Mouse (Mus musculus) cerebellum, postnatal 36 days (tissue): ENCODE measurements around the gene Pus7l.
"Not testable (repeated sequence)": the region's sequence is repeated elsewhere in the genome, so short reads cannot be mapped to it uniquely, and the experiment has no call there.

Experiments used
- DNase-seq, 2 experiments: peaks; one replicate each; pipeline ENCODE4 v3.0.0; 2021 to 2022; ENCODE audit warnings: mixed read lengths in 2 of 2

Pus7l gene

DNA sequence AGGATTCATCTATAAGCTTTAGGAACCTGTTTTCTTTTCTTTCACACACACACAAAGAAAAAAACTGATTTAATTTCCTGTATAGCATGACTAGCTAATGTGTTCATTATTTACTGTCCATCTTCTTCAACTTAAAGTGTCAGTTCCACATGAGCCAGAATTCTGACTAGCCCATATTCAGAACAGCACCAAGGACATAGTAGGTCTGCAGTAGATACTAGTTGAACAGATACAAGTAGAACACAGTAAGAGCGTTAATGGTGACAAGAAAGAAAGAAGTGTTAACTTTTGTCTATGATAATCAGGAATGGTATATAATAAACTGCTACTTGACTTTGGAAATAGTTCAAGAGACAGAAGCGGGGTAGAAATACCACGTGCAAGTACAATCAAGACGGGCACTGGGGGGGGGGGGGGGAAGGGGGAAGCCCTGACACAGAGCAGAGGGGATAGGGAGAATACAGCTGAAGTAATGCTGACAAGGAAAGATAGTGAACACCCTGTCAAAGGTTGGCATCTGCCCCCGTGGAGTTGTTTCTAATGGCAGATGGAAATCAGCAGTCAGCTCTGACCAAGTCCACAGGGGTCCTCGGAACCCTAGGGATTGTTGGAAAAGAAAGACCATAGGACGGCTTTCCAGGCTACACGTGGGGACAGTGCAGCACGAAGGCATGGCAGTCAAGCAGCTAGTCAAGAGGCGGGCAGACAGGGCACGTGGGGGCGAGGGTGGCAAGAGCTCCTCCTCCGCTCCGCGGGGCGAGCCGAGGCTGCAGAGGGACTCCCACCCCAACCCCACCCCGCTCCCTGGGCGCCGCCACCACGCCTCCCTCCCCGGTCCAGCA lies 559 bp downstream of the Pus7l start:
- no peak for DNase-seq

DNA sequence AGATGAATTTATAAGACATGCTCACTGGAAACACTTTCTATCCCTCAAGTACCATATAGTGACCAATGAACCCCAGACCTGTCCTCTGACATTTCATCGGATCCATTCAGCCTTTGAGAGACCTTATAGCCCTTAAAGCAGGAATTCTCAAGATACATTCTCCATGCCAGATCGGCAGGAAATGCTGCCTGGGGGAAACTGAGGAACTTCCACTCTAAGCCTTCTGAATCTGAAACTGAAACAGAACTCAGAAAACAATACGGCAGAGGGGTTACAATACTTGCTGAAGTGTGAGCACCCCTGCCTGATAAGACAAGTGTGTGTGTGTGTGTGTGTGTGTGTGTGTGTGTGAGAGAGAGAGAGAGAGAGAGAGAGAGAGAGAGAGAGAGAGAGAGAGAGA lies 4.1 kb downstream of the Pus7l start:
- no peak for DNase-seq

DNA sequence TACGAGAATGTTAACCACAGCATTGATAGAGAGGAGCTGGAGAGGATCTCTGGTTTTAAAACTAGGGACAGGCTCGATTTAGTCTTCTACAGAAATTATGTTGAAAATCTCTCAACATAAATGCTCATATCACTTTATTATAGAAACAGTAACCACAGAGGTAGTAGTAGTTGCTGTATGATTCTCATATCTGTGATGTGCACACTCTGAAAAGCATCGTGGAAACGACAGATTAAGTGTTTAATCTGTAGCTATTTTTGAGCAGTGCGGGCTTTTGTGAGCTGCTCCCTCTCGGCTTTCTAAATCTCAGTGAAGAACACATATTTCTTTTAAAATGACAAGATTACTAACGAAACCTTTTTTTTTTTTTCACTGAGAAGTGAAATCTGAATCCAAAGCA lies 7.8 kb downstream of the Pus7l start:
- DNase-seq: no peak

GRCm38 (mm10) chr15:94532956-94533355 lies 10.4 kb downstream of the Pus7l start:
- no peak for DNase-seq

DNA sequence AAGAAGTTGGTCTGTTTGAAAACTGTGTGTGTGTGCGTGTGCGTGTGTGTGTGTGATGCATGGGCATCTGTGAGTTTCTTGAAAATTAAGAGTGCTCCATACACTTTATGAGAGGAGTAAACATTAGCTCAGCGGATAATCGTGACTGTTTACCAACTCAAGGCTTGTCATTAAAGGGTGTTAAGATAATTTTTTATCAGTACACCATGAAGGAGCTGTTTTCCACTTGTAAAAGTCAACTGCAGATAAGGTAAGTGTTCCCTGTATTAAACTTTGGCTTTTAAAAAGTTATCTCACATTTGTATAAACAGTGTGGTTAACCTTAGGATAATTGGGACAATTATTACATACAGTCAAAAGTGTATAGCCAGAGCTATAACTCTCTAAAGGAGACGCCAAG lies 11.0 kb downstream of the Pus7l start:
- DNase-seq: no peak

GRCm38 (mm10) chr15:94530519-94530918 lies 12.8 kb downstream of the Pus7l start:
- DNase-seq: no peak

DNA sequence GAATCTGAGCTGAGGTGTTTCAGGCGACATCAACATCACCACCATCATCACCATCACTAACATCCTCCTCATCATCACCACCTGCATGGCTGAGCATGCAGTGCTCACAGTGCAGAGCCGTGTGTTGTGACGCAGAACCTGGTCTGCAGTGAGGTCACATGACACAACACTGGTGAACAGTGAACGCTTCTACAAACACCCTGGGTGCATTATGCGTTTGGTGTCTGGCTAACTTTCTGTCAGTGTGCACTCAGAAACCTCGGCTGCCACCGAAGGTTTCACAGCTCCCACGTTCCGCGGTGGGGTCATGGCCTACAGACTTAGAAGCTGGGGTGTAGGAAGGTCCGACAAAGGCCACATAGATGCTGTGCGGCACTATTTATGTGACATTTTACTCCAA lies 18.4 kb downstream of the Pus7l start:
- no peak for DNase-seq

GRCm38 (mm10) chr15:94523251-94523650 lies 20.1 kb downstream of the Pus7l start:
- DNase-seq: no peak

GRCm38 (mm10) chr15:94520959-94521358 lies 22.4 kb downstream of the Pus7l start:
- no peak for DNase-seq

GRCm38 (mm10) chr15:94520205-94520900 lies 23.0 kb downstream of the Pus7l start:
- DNase-seq: peak in 1 of 2 experiments; percentile 46

- DNase-seq: no peak
Observed at GRCm38 (mm10) chr15:94517913-94518491, 25.3 kb downstream of the Pus7l start.

GRCm38 (mm10) chr15:94503451-94504215 lies 39.7 kb downstream of the Pus7l start:
- no peak for DNase-seq

- no peak for DNase-seq
Observed at GRCm38 (mm10) chr15:94499260-94499659, 44.1 kb downstream of the Pus7l start.

DNA sequence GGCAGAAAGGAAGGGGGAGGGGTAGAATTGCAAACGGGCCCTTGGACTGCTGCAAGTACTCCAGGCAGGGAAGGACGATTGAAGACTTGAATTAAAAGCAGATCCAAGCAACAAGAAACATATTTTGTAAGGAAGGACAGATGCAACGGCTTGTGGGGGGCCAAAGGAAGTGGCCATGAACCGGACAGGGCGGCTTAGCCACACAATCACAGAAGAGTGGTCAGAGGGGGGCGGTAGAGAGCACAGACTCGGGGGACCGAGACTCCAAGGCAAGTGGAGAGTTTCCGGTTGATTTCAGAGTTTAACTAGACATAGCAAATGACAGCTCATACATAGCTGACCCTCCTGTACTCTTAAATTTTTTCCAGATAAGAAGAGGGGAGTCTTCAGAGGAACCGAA lies 47.4 kb downstream of the Pus7l start:
- DNase-seq: no peak

GRCm38 (mm10) chr15:94494445-94494844 lies 48.9 kb downstream of the Pus7l start:
- no peak for DNase-seq

- no peak for DNase-seq
Observed at GRCm38 (mm10) chr15:94489433-94489832, 53.9 kb downstream of the Pus7l start.

GRCm38 (mm10) chr15:94488028-94488427 lies 55.3 kb downstream of the Pus7l start:
- not testable (repeated sequence) for DNase-seq

- DNase-seq: no peak
Observed at GRCm38 (mm10) chr15:94482555-94482954, 60.8 kb downstream of the Pus7l start.

DNA sequence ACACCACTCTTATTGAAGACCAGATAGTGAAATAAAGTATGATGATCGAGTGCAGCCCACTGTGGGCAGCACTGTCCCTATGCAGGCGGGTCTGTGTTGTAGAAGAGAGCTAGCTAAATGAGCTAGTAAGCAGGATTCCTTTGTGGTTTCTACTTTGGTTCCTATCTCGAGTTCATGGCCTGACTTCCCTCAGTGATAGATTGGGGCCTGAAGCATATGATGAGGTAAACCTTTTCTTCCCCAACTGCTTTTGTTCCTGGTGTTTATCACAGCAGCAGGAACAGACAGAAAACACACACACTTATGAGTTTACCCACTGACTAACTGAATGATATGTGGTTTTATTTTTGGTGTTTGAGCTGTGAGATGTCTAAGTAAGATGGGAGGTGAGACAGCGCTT lies 62.6 kb downstream of the Pus7l start:
- DNase-seq: no peak

- DNase-seq: no peak
Observed at GRCm38 (mm10) chr15:94480248-94480647, 63.1 kb downstream of the Pus7l start.

- DNase-seq: no peak
Observed at GRCm38 (mm10) chr15:94479513-94480136, 63.7 kb downstream of the Pus7l start.

DNA sequence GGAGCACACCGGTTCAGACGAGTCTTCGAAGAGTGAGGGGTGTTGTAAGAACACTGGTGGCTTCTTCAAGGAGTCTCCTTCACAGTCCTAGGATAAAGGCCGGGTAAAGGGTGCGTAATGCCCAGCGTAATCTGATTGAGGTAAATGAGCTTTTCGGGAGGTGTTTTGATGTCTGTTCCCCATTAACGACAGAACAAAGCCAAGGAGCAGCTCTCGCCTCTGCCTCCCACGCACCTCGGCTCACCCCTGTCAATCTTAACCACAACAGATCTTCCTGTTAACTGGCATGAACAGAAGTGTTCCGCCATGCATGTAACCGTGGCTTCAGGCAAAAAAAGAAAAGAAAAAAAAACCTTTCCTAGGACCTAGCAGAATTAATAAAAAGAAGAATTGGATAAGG lies 64.6 kb downstream of the Pus7l start:
- no peak for DNase-seq

GRCm38 (mm10) chr15:94477287-94477686 lies 66.1 kb downstream of the Pus7l start:
- no peak for DNase-seq
